Mouse (Mus musculus): ENCODE measurements around the gene Sfxn3. TPM values are rescaled to one million over a fixed set of nuclear protein-coding genes. Genes with fewer than 3 reads are reported as not detected.

Gene Sfxn3
- 95.9 and 101 TPM in 2 replicates for polyA plus RNA-seq (2015; fragmentation: Nextera tagmentation; extraction: Ambion mirVana)

DNA sequence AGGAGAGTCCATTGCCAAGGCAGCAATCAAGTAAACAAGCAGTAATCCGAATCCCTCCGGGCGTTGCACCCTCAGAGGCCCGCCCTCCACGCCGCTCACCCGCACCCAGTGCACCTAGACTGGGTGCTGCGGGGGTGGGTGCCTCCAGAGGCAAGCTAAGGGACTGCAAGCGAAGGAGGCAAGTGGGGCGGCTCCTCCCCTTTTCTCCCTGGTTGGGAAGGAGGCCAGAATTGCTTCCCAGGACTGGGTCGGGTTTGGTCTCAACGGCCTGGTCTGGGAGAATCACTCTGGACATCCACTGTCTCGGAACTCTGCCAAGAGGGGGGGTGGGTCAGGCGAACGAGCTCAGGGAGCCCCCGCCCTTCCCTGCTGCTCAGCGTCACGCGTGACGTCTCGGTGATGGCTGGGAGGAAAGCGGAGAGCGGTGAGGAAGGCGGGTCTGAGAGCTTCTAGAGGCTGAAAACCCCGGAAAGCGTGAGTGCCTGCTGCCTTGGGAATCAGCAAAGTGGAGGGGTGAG is at the start of gene Sfxn3:
Gene Sfxn3 (plus strand): TSS at position 87 of the 518 bp plus-strand sequence.
- H3K36me3 ChIP-seq (ENCODE audit: control insufficient read depth, insufficient read depth, low read length): peaks cover 6% of the 10 kb centered on the region; the same call in 1 of the 2 replicates
- ATAC-seq: peak; percentile 84
- no peaks in the 10 kb centered on the region for H3K9me3 ChIP-seq (replicated peaks; ENCODE audit: control insufficient read depth, low read length, poor library complexity, severe bottlenecking)
- H3K27ac ChIP-seq (ENCODE audit: low read length): peak within 1 kb of the TSS; percentile 92
- peak within 1 kb of the TSS; percentile 85 for H3K4me2 ChIP-seq (ENCODE audit: low read length)
- peak within 1 kb of the TSS; percentile 59 for H3K4me3 ChIP-seq (ENCODE audit: low read depth, low read length)
- H3K9ac ChIP-seq (ENCODE audit: low read depth, low read length): peak within 1 kb of the TSS; percentile 72
- 0% methylated on average over 26 of the region's 26 CpGs for WGBS
- peaks cover 5% of the 10 kb centered on the region; the same call in 1 of the 2 replicates for H3K27me3 ChIP-seq (ENCODE audit: control insufficient read depth, insufficient read depth, low read depth, low read length)
- peaks cover 25% of the 10 kb centered on the region for H3K4me1 ChIP-seq (ENCODE audit: control insufficient read depth, insufficient read depth, low read length)

GRCm38 (mm10) chr19:44997786-44998185 is 49.5 kb upstream of the Sfxn3 start:
- Histone ChIP-seq H3K9me3 (replicated peaks; ENCODE audit: control insufficient read depth, low read length, poor library complexity, severe bottlenecking) (no peaks in the 10 kb centered on the region), H3K27me3 (ENCODE audit: control insufficient read depth, insufficient read depth, low read depth, low read length) (no peaks in the 10 kb centered on the region), H3K36me3 (ENCODE audit: control insufficient read depth, insufficient read depth, low read length) (peaks cover 40% of the 10 kb centered on the region), H3K9ac (ENCODE audit: low read depth, low read length) (no peak overlapping the region), H3K4me3 (ENCODE audit: low read depth, low read length) (no peak overlapping the region), H3K4me2 (ENCODE audit: low read length) (no peak overlapping the region), H3K27ac (ENCODE audit: low read length) (no peak overlapping the region), H3K4me1 (ENCODE audit: control insufficient read depth, insufficient read depth, low read length) (no peaks in the 10 kb centered on the region)
- ATAC-seq: no peak
- 88% methylated on average over 11 of the region's 11 CpGs for WGBS

DNA sequence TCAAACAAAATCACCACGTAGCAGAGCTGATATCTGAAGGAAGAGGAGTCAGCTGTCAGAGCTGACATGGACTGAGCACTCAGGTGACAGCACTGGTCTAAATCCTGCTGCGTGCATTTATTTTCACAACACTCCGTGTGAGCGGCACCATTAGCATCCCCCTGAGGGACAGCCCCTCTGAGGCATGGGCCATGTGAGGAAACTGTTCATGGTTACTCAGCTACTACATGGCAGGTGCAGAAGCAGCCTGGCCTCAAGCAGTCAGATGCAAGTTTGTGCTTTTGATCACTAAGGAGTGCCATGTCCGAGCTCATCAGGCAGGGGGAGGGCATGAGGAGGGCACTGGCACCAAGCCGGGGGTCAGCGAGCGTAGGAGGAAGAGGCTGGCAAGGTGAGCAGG is 47.7 kb upstream of the Sfxn3 start:
- Histone ChIP-seq H3K4me2 (ENCODE audit: low read length) (no peak overlapping the region), H3K9ac (ENCODE audit: low read depth, low read length) (no peak overlapping the region), H3K9me3 (replicated peaks; ENCODE audit: control insufficient read depth, low read length, poor library complexity, severe bottlenecking) (no peaks in the 10 kb centered on the region), H3K4me1 (ENCODE audit: control insufficient read depth, insufficient read depth, low read length) (no peaks in the 10 kb centered on the region), H3K4me3 (ENCODE audit: low read depth, low read length) (no peak overlapping the region), H3K36me3 (ENCODE audit: control insufficient read depth, insufficient read depth, low read length) (peaks cover 42% of the 10 kb centered on the region), H3K27ac (ENCODE audit: low read length) (no peak overlapping the region), H3K27me3 (ENCODE audit: control insufficient read depth, insufficient read depth, low read depth, low read length) (no peaks in the 10 kb centered on the region)
- no peak for ATAC-seq
- 87% methylated on average over 8 of the region's 8 CpGs for WGBS

GRCm38 (mm10) chr19:45002301-45002700 is 45.0 kb upstream of the Sfxn3 start:
- no peak for ATAC-seq
- Histone ChIP-seq H3K9ac (ENCODE audit: low read depth, low read length) (no peak overlapping the region), H3K36me3 (ENCODE audit: control insufficient read depth, insufficient read depth, low read length) (peaks cover 39% of the 10 kb centered on the region), H3K27ac (ENCODE audit: low read length) (no peak overlapping the region), H3K27me3 (ENCODE audit: control insufficient read depth, insufficient read depth, low read depth, low read length) (no peaks in the 10 kb centered on the region), H3K9me3 (replicated peaks; ENCODE audit: control insufficient read depth, low read length, poor library complexity, severe bottlenecking) (no peaks in the 10 kb centered on the region), H3K4me1 (ENCODE audit: control insufficient read depth, insufficient read depth, low read length) (peaks cover 13% of the 10 kb centered on the region), H3K4me2 (ENCODE audit: low read length) (no peak overlapping the region), H3K4me3 (ENCODE audit: low read depth, low read length) (no peak overlapping the region)
- WGBS: 67% methylated on average over 3 of the region's 3 CpGs

DNA sequence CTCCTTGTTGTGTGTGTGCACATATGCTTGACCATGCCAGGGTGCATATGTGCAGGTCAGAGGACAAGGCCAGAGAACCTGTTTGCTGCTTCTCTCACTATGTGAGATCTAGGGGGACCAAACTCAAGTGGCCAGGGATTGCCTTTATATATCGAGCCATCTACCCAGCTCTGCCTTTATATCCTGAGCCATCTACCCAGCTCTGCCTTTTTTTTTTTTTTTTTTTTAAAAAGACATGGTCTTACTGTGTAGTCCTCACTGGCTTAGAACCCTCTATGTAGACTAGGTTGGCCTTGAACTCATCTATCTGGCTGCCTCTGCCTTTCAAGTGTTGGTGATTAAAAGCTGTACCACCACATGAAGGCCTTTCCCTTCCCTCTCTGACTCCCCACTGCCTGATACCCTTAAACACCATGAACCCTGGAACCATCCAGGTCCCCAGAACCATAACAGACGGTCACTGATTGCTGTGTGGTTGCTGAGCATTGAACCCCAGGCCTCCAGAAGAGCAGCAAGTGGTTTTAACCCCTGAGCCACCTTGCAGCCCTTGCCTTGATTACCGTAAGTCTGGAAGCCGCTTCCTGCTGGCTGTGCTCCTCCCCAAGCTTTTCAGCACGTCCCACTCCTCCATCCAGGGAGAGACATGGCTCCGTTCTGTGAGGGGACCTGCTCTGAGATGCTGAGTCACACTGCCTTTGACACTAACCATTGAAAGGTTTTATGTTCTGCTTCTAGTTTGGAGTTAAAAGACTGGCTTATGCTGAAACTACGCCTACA is 43.4 kb upstream of the Sfxn3 start:
- 84% methylated on average over 7 of the region's 7 CpGs for WGBS
- H3K36me3 ChIP-seq (ENCODE audit: control insufficient read depth, insufficient read depth, low read length): peaks cover 23% of the 10 kb centered on the region
- H3K4me1 ChIP-seq (ENCODE audit: control insufficient read depth, insufficient read depth, low read length): peaks cover 15% of the 10 kb centered on the region

DNA sequence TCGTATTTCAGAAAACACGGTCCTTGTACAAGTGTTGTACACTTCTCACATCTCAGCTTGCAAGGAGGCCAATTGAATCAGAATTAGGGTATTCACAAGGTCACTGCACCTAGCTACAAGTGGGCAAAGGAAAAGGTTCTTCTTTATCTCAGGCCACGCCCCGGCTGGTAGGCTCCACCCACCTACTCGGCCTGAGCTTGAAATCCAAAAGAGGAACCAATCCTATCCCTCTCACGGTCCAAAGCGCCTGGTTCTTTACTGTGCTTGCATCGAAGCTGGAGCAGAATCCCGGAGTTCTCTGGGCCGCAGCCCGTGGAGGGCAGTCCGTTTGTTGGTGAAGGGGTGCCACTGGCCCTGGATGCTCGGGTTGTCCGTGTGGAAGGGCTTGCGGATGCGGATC is 41.9 kb upstream of the Sfxn3 start, which contains the start of gene Twnk:
Gene Twnk (plus strand): TSS at position 220 of the 400 bp plus-strand sequence.
- peak within 1 kb of the TSS; percentile 91 for H3K9ac ChIP-seq (ENCODE audit: low read depth, low read length)
- ATAC-seq: no peak
- peaks cover 15% of the 10 kb centered on the region for H3K4me1 ChIP-seq (ENCODE audit: control insufficient read depth, insufficient read depth, low read length)
- H3K36me3 ChIP-seq (ENCODE audit: control insufficient read depth, insufficient read depth, low read length): peaks cover 19% of the 10 kb centered on the region
- no peaks in the 10 kb centered on the region for H3K27me3 ChIP-seq (ENCODE audit: control insufficient read depth, insufficient read depth, low read depth, low read length)
- WGBS: 8% methylated on average over 16 of the region's 16 CpGs
- peak within 1 kb of the TSS; percentile 94 for H3K4me3 ChIP-seq (ENCODE audit: low read depth, low read length)
- no peaks in the 10 kb centered on the region for H3K9me3 ChIP-seq (replicated peaks; ENCODE audit: control insufficient read depth, low read length, poor library complexity, severe bottlenecking)
- H3K27ac ChIP-seq (ENCODE audit: low read length): peak within 1 kb of the TSS; percentile 87
- peak within 1 kb of the TSS; percentile 87 for H3K4me2 ChIP-seq (ENCODE audit: low read length)

More for the DNA sequence above, 43.4 kb upstream of the Sfxn3 start:
- no peaks in the 10 kb centered on the region for H3K9me3 ChIP-seq (replicated peaks; ENCODE audit: control insufficient read depth, low read length, poor library complexity, severe bottlenecking)
- H3K4me2 ChIP-seq (ENCODE audit: low read length): no peak overlapping the region
- H3K9ac ChIP-seq (ENCODE audit: low read depth, low read length): no peak overlapping the region; the same call in 1 of the 2 replicates
- ATAC-seq: no peak
- H3K4me3 ChIP-seq (ENCODE audit: low read depth, low read length): no peak overlapping the region
- H3K27me3 ChIP-seq (ENCODE audit: control insufficient read depth, insufficient read depth, low read depth, low read length): no peaks in the 10 kb centered on the region
- no peak overlapping the region for H3K27ac ChIP-seq (ENCODE audit: low read length)

DNA sequence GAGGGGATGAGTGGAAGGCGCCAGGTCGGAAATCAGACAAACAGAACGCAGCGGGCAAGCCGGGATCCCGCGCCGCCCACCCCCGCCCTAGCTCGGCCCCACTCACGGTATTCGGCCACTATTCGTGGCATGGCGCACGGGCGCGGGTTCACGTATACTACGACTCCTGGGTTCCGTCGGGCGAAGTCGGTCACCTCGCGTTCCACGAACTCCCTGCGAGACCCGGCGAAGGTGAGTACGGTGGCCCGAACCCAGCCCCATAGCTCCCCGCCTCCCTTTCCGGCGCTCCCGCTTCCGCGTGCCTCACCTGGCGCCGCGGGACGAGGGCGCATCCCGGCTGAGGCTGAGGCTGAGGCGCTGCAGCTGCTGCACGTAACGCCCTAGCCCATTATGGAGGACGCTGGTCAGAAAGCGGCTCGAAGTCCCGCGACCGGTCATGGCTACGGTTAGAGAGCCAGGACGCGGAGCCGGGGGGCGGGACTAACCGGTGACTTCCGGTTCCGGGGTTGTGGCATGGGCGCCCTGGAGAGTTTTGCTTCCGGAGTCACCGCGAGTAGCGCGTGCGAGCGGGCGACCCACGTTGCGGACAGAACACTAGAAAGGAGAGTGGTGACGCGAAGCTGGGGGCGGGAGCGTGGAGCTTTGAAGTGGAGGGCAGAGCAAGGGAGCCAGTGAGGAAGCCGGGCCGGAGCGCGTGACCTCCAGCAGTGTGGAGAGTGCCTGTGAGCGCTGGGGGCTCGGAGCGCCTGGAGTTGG is 41.2 kb upstream of the Sfxn3 start, which contains the start of gene Mrpl43:
Gene Mrpl43 (minus strand): TSS at position 486 of the 756 bp plus-strand sequence.
- Histone ChIP-seq H3K9ac (ENCODE audit: low read depth, low read length) (peak within 1 kb of the TSS; percentile 91), H3K4me3 (ENCODE audit: low read depth, low read length) (peak within 1 kb of the TSS; percentile 94), H3K27ac (ENCODE audit: low read length) (peak within 1 kb of the TSS; percentile 87), H3K27me3 (ENCODE audit: control insufficient read depth, insufficient read depth, low read depth, low read length) (no peaks in the 10 kb centered on the region), H3K4me2 (ENCODE audit: low read length) (peak within 1 kb of the TSS; percentile 87), H3K4me1 (ENCODE audit: control insufficient read depth, insufficient read depth, low read length) (peaks cover 15% of the 10 kb centered on the region), H3K36me3 (ENCODE audit: control insufficient read depth, insufficient read depth, low read length) (peaks cover 14% of the 10 kb centered on the region), H3K9me3 (replicated peaks; ENCODE audit: control insufficient read depth, low read length, poor library complexity, severe bottlenecking) (no peaks in the 10 kb centered on the region)
- WGBS: under 1% methylated on average over 77 of the region's 82 CpGs
- ATAC-seq: peak; percentile 93

DNA sequence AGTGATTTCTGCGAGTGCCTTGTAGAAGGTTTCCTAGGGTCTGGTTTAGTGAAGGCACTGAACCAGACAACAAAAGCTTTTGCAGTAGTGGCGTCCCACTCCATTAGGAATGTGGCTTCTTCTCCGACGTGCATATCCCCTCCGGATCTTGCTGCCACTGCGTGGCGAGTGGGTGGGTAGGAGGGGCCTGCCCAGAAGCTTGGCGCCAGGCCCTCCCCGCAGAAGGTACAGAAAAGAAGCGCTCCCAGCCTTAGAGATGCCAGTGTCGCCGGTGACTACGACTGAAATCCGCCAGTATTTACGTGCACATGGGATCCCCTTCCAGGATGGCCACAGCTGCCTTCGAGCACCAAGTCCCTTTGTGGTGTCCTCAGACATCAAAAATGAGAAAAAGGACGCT is 40.3 kb upstream of the Sfxn3 start:
- Histone ChIP-seq H3K4me3 (ENCODE audit: low read depth, low read length) (peak overlapping the region; percentile 94), H3K4me2 (ENCODE audit: low read length) (peak overlapping the region; percentile 87), H3K36me3 (ENCODE audit: control insufficient read depth, insufficient read depth, low read length) (peaks cover 14% of the 10 kb centered on the region), H3K27ac (ENCODE audit: low read length) (peak overlapping the region; percentile 87), H3K4me1 (ENCODE audit: control insufficient read depth, insufficient read depth, low read length) (peaks cover 15% of the 10 kb centered on the region), H3K9ac (ENCODE audit: low read depth, low read length) (peak overlapping the region; percentile 91), H3K9me3 (replicated peaks; ENCODE audit: control insufficient read depth, low read length, poor library complexity, severe bottlenecking) (no peaks in the 10 kb centered on the region), H3K27me3 (ENCODE audit: control insufficient read depth, insufficient read depth, low read depth, low read length) (no peaks in the 10 kb centered on the region)
- no peak for ATAC-seq
- 41% methylated on average over 17 of the region's 17 CpGs for WGBS
